Mouse (Mus musculus): ENCODE results near the gene Tmem273.

The Tmem273 gene

GRCm38 (mm10) chr14:32785556-32786130 is at the start of gene Tmem273:
TSS of gene Tmem273 (plus strand) at chr14:32785963.
- in situ Hi-C loops (cut with MboI; ENCODE audit: unreplicated experiment in 2 of 2), result no loop called here

- in situ Hi-C loops (cut with MboI; ENCODE audit: unreplicated experiment in 2 of 2), result no loop called here
Measured at GRCm38 (mm10) chr14:32736561-32736960, 49.2 kb upstream of the Tmem273 start.

GRCm38 (mm10) chr14:32738586-32738985 is 47.2 kb upstream of the Tmem273 start:
- in situ Hi-C loops (cut with MboI; ENCODE audit: unreplicated experiment in 2 of 2), result no loop called here

DNA sequence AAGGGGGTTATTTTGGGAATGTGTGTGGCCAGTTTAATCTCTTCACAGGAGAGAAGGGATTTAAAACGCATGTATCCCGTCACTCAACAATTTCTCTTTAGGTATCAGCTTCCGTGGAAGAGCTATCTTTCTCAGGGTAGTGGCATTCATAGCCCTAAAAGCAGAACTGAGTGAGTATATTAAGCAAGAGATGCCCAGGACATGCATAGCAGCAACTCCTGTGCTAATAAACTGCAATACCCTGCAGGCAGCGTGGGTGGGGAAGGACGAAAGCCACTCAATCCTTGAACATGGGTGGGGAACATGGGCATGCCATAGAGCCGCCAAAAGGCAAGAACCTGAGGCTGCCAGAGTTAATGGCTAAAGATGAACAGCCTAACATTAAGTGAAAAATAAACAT is 37.2 kb upstream of the Tmem273 start:
- in situ Hi-C loops (cut with MboI; ENCODE audit: unreplicated experiment in 2 of 2), result no loop called here

GRCm38 (mm10) chr14:32750727-32751126 is 35.0 kb upstream of the Tmem273 start:
- in situ Hi-C loops (cut with MboI; ENCODE audit: unreplicated experiment in 2 of 2), result loop anchor here (25.0 kb wide), 3 partner anchors 362 to 562 kb away; partner anchors contain the start of gene Arhgap22 (in 1 of the 2)

DNA sequence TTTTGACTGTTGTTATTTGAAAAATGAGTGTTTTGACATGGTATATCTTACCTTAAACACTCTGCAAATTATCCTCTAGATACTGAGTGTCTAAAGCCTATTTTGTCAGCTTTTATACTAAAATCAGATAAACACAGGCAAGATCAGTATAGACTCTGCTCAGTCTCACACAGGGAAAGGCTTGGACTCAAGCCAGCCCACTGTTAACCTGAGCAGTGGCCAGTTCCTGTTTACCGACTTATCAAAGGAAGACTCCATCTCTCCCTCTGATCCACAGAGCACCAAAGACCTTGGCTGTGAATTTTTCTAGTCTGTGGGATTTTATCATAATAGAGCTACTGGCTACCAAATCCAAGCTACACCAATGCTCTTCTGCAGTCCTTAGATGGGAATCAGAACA is 31.5 kb upstream of the Tmem273 start:
- in situ Hi-C loops (cut with MboI; ENCODE audit: unreplicated experiment in 2 of 2), result loop anchor here (25.0 kb wide), 3 partner anchors 358 to 558 kb away; partner anchors contain the start of gene Arhgap22 (in 1 of the 2)

- in situ Hi-C loops (cut with MboI; ENCODE audit: unreplicated experiment in 2 of 2), result loop anchor here (10.0 to 25.0 kb wide), 4 partner anchors 350 to 550 kb away; partner anchors contain the start of gene Arhgap22 (in 1 of the 2)
Measured at GRCm38 (mm10) chr14:32762177-32762576, 23.6 kb upstream of the Tmem273 start.

GRCm38 (mm10) chr14:32770563-32770962 is 15.2 kb upstream of the Tmem273 start:
- in situ Hi-C loops (cut with MboI; ENCODE audit: unreplicated experiment in 2 of 2), result loop anchor here (5.0 to 25.0 kb wide), 5 partner anchors 192 to 542 kb away; partner anchors contain the start of gene Arhgap22 (in 1 of the 2)

DNA sequence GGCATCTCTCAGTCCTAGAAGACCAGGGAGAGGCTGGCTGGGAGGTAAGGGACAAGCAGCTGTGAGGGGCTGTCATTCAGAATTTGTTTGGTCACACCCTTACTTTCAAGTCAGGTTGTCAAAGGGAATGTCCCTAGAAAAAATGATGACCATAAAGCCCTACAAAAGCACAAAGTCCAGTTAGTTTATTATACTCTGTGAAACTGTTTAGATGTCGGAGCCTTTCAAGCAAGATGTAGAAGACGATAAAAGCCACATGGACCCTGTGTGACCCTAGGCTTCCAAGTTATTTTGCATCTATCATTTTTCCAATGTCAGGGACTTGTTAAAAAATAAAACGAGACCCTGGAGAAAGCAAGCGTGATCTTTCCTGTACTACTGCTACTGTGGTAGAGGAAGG is 13.7 kb upstream of the Tmem273 start:
- in situ Hi-C loops (cut with MboI; ENCODE audit: unreplicated experiment in 2 of 2), result loop anchor here (5.0 to 25.0 kb wide), 5 partner anchors 190 to 540 kb away; partner anchors contain the start of gene Arhgap22 (in 1 of the 2)

- in situ Hi-C loops (cut with MboI; ENCODE audit: unreplicated experiment in 2 of 2), result loop anchor here (5.0 to 25.0 kb wide), 5 partner anchors 190 to 540 kb away; partner anchors contain the start of gene Arhgap22 (in 1 of the 2)
Measured at GRCm38 (mm10) chr14:32772791-32773190, 13.0 kb upstream of the Tmem273 start.

GRCm38 (mm10) chr14:32773456-32773855 is 12.3 kb upstream of the Tmem273 start:
- in situ Hi-C loops (cut with MboI; ENCODE audit: unreplicated experiment in 2 of 2), result loop anchor here (5.0 to 25.0 kb wide), 5 partner anchors 189 to 539 kb away; partner anchors contain the start of gene Arhgap22 (in 1 of the 2)

- in situ Hi-C loops (cut with MboI; ENCODE audit: unreplicated experiment in 2 of 2), result loop anchor here in 1 of 2 experiments (10.0 kb wide), 1 partner anchor 241 kb away; no protein-coding TSS in a partner anchor
Measured at GRCm38 (mm10) chr14:32776077-32776476, 9.7 kb upstream of the Tmem273 start.

DNA sequence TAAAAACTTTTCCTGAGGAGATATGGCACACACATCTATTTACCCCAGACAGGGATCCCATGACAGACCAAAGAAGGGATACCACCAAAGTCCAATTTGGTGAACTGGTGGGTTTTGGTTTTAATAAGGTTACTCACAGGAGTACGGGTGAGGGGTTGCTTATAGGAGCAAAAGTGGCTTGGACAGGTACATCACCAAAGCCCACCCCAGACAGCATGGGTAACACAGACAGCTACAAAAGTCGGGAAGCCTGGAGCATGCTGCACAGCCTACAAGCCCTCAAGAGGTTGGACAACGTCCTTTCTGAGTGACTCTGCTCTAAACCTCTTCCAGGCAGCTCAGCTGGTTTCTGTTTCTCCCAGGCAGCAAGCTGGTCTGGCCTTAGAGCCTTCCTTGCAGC is 7.4 kb upstream of the Tmem273 start:
- in situ Hi-C loops (cut with MboI; ENCODE audit: unreplicated experiment in 2 of 2), result loop anchor here in 1 of 2 experiments (10.0 kb wide), 1 partner anchor 244 kb away; no protein-coding TSS in a partner anchor

- in situ Hi-C loops (cut with MboI; ENCODE audit: unreplicated experiment in 2 of 2), result no loop called here
Measured at GRCm38 (mm10) chr14:32782866-32783265, 2.9 kb upstream of the Tmem273 start.

DNA sequence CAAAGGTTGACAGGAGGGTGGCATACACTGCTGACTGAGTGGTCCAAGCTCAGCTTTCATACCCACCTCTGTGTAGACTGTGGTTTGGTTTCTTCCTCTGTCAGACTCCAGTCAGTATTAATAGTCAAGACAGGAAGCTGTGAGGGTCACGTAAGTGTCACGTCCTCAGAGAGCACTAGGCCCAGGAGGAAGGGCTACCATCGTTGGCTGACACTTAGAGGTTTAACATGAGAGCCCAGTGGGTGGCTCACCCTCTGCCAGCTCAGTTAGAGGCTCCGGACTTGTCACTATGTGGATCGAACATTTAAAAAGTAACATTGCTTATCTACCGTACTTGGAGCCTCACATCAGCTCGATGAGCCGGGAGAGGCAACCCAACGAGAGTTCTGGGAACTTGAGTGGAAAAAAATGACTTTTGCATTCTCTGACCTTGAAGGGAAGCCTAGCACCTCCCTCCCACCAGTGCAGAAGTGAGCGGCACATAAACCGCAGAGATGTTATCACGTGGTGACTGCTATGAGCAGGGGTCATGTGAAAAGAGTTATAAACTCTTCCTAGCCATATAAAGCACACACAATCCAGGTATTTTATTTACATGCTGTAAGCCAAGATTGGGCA is 1.5 kb upstream of the Tmem273 start:
- in situ Hi-C loops (cut with MboI; ENCODE audit: unreplicated experiment in 2 of 2), result no loop called here

DNA sequence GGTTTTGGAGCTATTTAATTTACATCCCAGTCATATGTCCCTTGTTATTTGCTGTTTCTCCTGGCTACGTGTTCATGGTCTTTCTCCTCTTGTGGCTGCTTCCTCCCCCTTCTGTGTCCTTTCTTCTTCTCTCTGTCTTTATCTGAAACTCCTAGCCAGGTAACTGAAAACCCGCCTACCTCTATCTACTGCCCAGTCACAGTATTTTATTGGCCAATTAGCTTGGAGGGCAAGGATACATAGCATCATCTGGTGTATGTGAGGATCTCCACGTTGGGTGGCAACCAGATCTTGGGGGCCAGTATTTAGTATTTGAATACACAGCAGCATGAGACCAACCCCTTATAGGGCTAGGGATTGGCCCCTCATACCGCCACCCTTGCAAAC is 1.0 kb upstream of the Tmem273 start:
- in situ Hi-C loops (cut with MboI; ENCODE audit: unreplicated experiment in 2 of 2), result no loop called here

- in situ Hi-C loops (cut with MboI; ENCODE audit: unreplicated experiment in 2 of 2), result no loop called here
Measured at GRCm38 (mm10) chr14:32787691-32788090, 1.9 kb downstream of the Tmem273 start.

- in situ Hi-C loops (cut with MboI; ENCODE audit: unreplicated experiment in 2 of 2), result no loop called here
Measured at GRCm38 (mm10) chr14:32796375-32796774, 10.6 kb downstream of the Tmem273 start.

- in situ Hi-C loops (cut with MboI; ENCODE audit: unreplicated experiment in 2 of 2), result no loop called here
Measured at GRCm38 (mm10) chr14:32797803-32798202, 12.0 kb downstream of the Tmem273 start.

DNA sequence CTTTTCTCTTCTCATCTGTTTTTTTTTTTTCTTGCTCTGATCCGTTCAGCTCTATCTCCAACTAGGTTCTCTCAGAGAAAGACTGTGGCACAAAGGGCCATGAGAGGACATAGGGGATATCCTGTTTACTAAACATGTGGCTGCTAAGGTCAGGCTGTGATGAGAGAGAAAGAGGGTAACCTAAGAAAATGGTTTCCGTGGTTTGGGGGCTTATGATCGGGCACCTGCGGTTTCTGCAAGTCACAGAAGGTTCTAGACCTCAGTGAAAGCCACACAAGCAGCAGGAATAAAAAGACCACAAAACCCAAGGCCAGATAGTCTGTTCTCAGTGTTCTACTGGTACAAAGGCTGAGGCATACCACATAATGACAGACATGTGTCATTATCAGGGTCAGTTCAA is 12.6 kb downstream of the Tmem273 start:
- in situ Hi-C loops (cut with MboI; ENCODE audit: unreplicated experiment in 2 of 2), result no loop called here

- in situ Hi-C loops (cut with MboI; ENCODE audit: unreplicated experiment in 2 of 2), result no loop called here
Measured at GRCm38 (mm10) chr14:32800048-32800447, 14.3 kb downstream of the Tmem273 start.

All from v-Abl transformed pro-B cells (cell line).